Mouse (Mus musculus) brain, embryonic 14.5 days (tissue): ENCODE data around the gene Cd163.

Experiments used
- CTCF ChIP-seq: fragments of 200-500 bp; IDR thresholded peaks from 2 replicates; pipeline ENCODE4 v1.5.1; 2012; ENCODE audit warnings: inconsistent platforms, mild to moderate bottlenecking, moderate library complexity, borderline replicate concordance; ENCODE audit not compliant: insufficient read depth, insufficient read length; ENCODE audit errors: extremely low read depth
- POLR2A ChIP-seq: fragments of 200-500 bp; IDR thresholded peaks from 2 replicates; pipeline ENCODE4 v1.6.1; 2012; ENCODE audit warnings: mild to moderate bottlenecking, inconsistent platforms, borderline replicate concordance; ENCODE audit not compliant: poor library complexity, insufficient read depth, insufficient read length, severe bottlenecking; ENCODE audit errors: extremely low read depth

- TF ChIP-seq CTCF (peak; percentile 97), POLR2A (no peak)
Measured at GRCm38 (mm10) chr6:124260198-124260931, 44.1 kb upstream of the Cd163 start.
